Mouse (Mus musculus) gastrocnemius, postnatal 25 days (tissue): ENCODE data around the gene Mup14. TPM values are rescaled to one million over a fixed set of nuclear protein-coding genes. Genes with fewer than 3 reads are reported as not detected.
"Not testable (repeated sequence)": the region's sequence is repeated elsewhere in the genome, so short reads cannot be mapped to it uniquely, and the experiment has no call there.

Experiments used
- DNase-seq: peaks from one replicate; pipeline ENCODE4 v3.0.0; 2022
- long read RNA-seq, 2 experiments: library from polyadenylated mRNA; stranded (forward); transcript quantifications; one replicate each; pipeline ENCODE4 v2.0.0; 2021
- total RNA-seq, 2 experiments: library from RNA; stranded (reverse); gene quantifications; 1 replicate in 1 of 2; 2 replicates in 1 of 2; pipeline ENCODE4 v1.2.3; 2021

Gene Mup14
- total RNA-seq, result 1 to 10 TPM in 1 of 2 experiments, not detected in 1; 4.1 TPM
- long read RNA-seq, experiment 1, result 0 reads
- long read RNA-seq, experiment 2, result 0 reads

DNA sequence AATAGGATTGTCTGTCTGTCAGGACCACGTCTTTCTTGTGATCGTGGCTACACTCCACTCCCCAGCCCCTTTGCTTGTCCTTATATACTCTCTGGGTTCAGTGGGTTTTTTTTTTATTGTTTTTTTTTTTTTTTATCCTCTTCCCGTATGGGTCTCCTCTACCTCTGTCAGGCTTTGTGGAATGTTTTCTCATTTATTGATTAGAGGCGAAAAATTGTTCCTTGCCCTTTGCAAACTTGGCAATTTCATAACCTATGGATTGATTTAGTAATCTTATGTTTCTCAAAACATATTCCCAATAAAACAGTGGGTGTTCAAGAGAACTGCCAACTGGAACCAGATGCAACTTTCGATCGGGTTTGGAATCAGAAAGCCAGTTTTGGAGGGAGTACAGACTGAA, at the start of gene Mup14:
TSS of gene Mup14 (minus strand) at position 101 of the 400 bp plus-strand sequence.
- DNase-seq, result not testable (repeated sequence)

DNA sequence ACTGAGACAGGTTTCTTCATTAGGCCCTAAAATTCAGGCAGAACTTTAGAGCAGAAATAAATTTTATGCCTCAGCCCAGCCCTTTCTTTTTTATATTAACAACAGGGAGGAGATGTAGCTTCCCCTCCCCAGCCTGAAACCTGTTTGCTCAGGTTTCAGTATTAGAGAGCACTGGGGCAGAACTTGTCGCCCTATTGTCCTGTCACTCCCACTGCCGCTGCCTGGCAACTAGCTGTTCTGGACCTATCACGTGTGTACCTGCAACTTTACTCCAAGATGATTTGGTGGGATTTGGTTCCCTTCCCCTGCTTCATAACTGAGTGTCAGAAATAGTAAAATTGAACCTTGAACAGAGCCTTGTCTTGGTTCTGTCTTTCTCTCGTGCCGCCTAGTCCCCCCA, 34.3 kb upstream of the Mup14 start:
- not testable (repeated sequence) for DNase-seq

Other genes starting within 250 kb of the Mup14 start
- gene Mup13, start 75.7 kb downstream of the Mup14 start, total RNA-seq, result not detected
- gene Mup15, start 135.7 kb upstream of the Mup14 start, total RNA-seq, result 1 to 10 TPM in 1 of 2 experiments, not detected in 1; 3.5 TPM
- 1 to 10 TPM in 1 of 2 experiments, not detected in 1; 9.0 TPM for gene Mup16, start 215.5 kb upstream of the Mup14 start, total RNA-seq